Mouse (Mus musculus): ENCODE measurements around the gene Cryaa.

Gene Cryaa

DNA sequence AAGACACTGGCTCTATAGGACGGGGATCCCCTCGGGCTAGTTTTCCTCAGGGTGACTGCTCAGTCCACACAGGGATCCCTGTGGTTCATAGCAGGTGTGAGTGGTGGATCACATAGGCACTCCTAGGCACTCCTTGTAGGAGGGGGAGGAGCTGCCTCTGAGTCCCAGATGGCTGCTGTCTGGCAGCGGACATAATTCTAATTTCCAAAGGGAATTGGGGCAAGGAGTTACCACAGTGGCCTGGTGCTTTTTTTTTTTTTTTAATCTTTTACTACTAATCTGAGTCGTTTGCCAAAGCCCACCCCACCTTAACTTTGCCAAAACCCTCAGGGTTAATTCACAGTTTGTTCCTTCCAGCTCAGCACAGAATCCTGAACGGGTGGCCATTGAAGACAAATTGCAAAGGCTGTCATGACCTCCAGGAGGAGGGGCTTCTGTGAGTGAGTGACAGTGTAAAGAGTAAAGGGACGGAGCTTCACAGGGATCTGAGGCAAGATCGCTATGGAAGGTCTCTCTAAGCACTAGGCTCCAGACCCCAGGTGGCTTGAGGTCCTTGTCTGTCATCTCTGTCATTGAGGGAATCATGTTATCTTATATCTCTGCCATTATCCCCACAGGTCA is 31.6 kb downstream of the Cryaa start:
- no peak for DNase-seq (ENCODE audit: low spot score in 2 of 2)

GRCm38 (mm10) chr17:31710455-31710854 is 32.8 kb downstream of the Cryaa start:
- no peak for DNase-seq (ENCODE audit: low spot score in 2 of 2)

DNA sequence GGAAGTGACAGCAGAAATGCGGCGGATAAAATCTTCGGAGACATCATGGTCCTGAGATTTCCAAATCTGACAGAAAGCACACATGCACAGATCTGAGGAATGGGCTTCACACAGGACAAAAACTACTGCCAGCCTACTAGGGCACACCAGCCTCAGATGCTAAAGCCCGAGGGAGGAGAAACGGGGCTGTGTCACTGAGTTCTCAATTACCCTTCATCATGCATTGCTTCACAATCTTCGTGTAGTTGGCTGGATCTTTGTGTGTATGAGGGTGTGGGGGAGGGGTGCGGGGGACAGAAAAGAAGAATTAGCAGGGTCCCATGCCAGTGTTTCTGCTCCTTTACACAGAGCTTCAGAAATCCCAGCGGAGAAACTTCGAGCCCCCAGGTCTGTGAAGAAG is 36.1 kb downstream of the Cryaa start:
- DNase-seq (ENCODE audit: low spot score in 2 of 2), result no peak

DNA sequence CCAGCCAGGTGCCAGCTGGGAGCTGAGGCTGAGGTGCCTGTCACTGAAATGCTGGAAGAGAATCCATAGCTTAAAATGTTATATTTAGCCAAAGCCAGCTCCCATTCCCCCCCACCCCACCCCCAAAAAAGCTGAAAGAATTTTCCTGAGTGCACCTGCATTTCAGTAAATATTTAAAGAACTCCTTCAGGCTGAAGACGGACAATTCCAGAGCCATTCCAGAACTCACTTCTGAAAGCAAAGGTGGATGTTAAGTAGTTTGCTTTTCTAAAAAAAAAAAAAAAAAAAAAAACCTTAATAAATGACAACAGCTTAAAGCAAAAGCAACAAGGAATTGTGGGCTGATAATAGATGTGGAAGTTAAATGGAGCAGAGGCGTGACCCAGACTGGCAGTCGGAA is 36.5 kb downstream of the Cryaa start:
- no peak for DNase-seq (ENCODE audit: low spot score in 2 of 2)

GRCm38 (mm10) chr17:31715006-31715405 is 37.4 kb downstream of the Cryaa start:
- DNase-seq (ENCODE audit: low spot score in 2 of 2), result no peak

DNA sequence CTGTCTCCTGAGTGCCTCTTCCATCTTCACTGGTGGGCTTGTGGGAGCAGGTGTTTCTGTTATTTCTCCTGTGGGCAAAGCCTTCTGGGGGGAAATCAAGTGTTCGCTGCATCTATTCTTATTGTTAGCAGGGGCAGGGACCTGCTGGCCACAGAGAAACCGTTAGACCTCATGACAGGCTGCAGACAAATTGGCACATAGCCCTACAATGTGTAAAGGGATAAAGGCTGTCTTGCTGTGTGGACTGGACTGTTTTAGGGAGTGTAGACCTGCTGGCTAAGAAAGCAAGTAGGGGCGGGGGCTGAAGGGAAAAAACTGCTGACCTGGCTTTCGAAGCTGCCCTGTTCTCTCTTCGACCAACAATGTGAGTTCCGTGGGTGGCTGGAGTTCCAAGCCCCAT is 44.0 kb downstream of the Cryaa start:
- no peak for DNase-seq (ENCODE audit: low spot score in 2 of 2)

DNA sequence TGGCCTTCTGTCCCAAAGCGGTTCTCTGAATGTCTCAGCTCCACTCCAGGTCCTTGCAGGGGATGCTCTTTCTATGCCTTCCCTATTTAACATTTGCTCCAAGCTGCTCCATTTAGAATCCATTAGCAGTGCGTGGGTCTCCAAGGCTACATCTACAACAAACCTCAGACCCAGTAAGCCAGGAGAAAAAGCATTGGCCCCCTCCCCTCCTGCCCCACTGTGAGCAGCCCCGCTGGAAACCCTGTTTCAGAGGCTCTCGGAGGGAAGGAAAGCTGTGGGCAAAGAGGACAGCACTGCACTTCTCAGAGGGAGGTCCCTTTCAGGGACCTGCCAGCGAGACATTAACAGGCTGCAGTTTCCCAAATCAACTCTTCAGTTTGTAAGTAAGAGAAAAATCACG is 47.8 kb downstream of the Cryaa start:
- DNase-seq (ENCODE audit: low spot score in 2 of 2), result no peak

DNA sequence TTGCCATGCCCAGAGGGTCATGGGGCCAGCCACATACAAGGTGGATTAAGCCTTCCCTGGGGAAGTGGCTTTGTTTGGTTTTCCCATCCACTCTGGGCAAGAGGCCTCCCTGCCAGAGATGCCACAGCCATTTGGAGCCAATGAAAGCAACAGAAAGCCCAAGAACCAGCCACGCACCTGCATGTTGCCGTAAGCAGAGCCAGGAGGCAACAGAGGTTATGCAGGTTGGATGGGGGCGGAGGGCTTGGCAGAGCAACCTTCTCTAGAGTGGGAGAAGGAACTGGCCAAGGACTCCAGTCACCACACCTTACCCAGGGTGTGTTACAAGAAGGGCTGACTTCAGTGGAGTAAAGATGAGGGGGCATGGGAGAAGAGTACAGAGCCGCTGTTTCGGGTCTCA is 48.6 kb downstream of the Cryaa start:
- no peak for DNase-seq (ENCODE audit: low spot score in 2 of 2)

GRCm38 (mm10) chr17:31727230-31727629 is 49.6 kb downstream of the Cryaa start:
- DNase-seq (ENCODE audit: low spot score in 2 of 2), result no peak

- no peak for DNase-seq (ENCODE audit: low spot score in 2 of 2)
These were observed 50.4 kb downstream of the Cryaa start for GRCm38 (mm10) chr17:31728043-31728442.

DNA sequence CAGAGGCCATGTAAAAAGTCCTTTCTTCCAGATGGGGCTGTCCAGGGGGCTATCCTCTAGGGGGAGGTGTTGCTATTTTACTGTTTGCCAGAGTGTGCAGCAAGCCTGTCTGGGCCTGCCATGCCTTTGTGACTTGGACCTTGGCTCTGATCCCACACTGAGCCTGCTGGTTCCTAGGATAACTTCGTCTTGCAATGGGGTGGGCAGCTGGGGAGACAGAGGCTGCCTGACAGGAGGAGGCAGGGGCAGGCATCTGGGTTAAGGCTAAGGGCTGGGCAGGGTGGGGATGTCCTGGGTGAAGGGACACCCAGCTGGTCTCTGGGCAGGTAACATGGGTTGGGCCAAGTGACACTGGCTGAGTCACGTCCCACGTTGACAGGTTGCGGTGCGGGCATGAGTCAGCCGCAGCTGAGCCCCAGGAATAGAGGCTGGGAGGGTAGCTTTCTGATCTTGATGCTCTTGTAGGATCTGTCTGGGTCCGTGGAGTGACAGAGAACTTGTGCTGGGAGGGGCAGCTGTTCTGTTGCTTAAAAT is 51.4 kb downstream of the Cryaa start:
- peak in 1 of 2 experiments; percentile 27 for DNase-seq (ENCODE audit: low spot score in 2 of 2)

- DNase-seq (ENCODE audit: low spot score in 2 of 2), result no peak
These were observed 53.4 kb downstream of the Cryaa start for GRCm38 (mm10) chr17:31731038-31731437.
